Mouse (Mus musculus) liver, embryonic 14.5 days (tissue): ENCODE measurements around the gene Tbc1d10c. TPM values are rescaled to one million over a fixed set of nuclear protein-coding genes. Genes with fewer than 3 reads are reported as not detected.
A peak's percentile ranks its signal among the peaks of the same experiment; 100 is the strongest.
"Not testable (repeated sequence)": the region's sequence is repeated elsewhere in the genome, so short reads cannot be mapped to it uniquely, and the experiment has no call there.

Experiments
- ATAC-seq: fragments of 200-750 bp; cut with Nextera tagmentation; 2 replicates; pipeline ENCODE4 v1.8.0; 2017; ENCODE audit warnings: moderate number of reproducible peaks, mild to moderate bottlenecking, moderate library complexity; ENCODE audit not compliant: insufficient read depth
- DNase-seq, 3 experiments: peaks; one replicate each; pipeline ENCODE4 v3.0.0-alpha.2; 2012 to 2013; ENCODE audit warnings: low read depth in 3 of 3, low spot score in 3 of 3
- H3K27ac ChIP-seq: fragments of 300-500 bp; sonication (generic); 2 replicates; pipeline ENCODE4 v1.5.1; 2014; ENCODE audit warnings: moderate library complexity, mild to moderate bottlenecking, control low read depth, inconsistent platforms
- H3K27me3 ChIP-seq: fragments of 300-500 bp; sonication (generic); 2 replicates; pipeline ENCODE4 v1.6.1; 2014; ENCODE audit warnings: mild to moderate bottlenecking, low read length, moderate library complexity; ENCODE audit not compliant: control insufficient read depth, insufficient read depth
- H3K36me3 ChIP-seq: fragments of 300-500 bp; sonication (generic); replicated peaks from 2 replicates; pipeline ENCODE4 v1.6.1; 2014; ENCODE audit warnings: low read depth; ENCODE audit not compliant: control insufficient read depth, insufficient read depth
- H3K4me1 ChIP-seq, 2 experiments: fragments of 200-500 bp in 1 of 2; fragments of 300-500 bp in 1 of 2; sonication (generic) in 1 of 2; replicated peaks; 2 replicates each; pipeline ENCODE4 v1.6.1; 2012 to 2014; ENCODE audit warnings: antibody characterized with exemption in 1 of 2, inconsistent platforms in 1 of 2, low read length in 1 of 2; ENCODE audit not compliant: control insufficient read depth in 2 of 2, insufficient read depth in 2 of 2
- H3K4me2 ChIP-seq: fragments of 300-500 bp; sonication (generic); 2 replicates; pipeline ENCODE4 v1.6.1; 2014; ENCODE audit warnings: low read depth, mild to moderate bottlenecking, control low read depth, moderate library complexity
- H3K4me3 ChIP-seq, 2 experiments: fragments of 200-500 bp in 1 of 2; fragments of 300-500 bp in 1 of 2; sonication (generic) in 1 of 2; 2 replicates each; pipeline ENCODE4 v1.5.1; 2012 to 2014; ENCODE audit warnings: low read depth in 2 of 2, low read length in 2 of 2, mild to moderate bottlenecking in 2 of 2, control low read depth in 1 of 2, inconsistent platforms in 1 of 2, moderate library complexity in 1 of 2; ENCODE audit not compliant: insufficient read depth in 1 of 2
- H3K9ac ChIP-seq: fragments of 300-500 bp; sonication (generic); replicated peaks from 2 replicates; pipeline ENCODE4 v1.6.1; 2014; ENCODE audit warnings: mild to moderate bottlenecking, control low read depth, moderate library complexity
- H3K9me3 ChIP-seq: fragments of 300-500 bp; sonication (generic); 2 replicates; pipeline ENCODE4 v1.6.1; 2016; ENCODE audit warnings: low read length, mixed read lengths; ENCODE audit not compliant: control insufficient read depth
- CTCF ChIP-seq: IDR thresholded peaks from 2 replicates; pipeline ENCODE4 v1.5.1; 2016; ENCODE audit warnings: antibody characterized with exemption, low read depth, control low read depth
- EP300 ChIP-seq: IDR thresholded peaks from 2 replicates; pipeline ENCODE4 v1.6.1; 2016; ENCODE audit warnings: antibody characterized with exemption, low read depth
- WGBS: fragments of 180-500 bp; shearing (Covaris S2); extraction: QIAGEN DNeasy Blood & Tissue Kit; methylation state at CpG from one replicate; pipeline ENCODE4 v1.1.7; 2014; ENCODE audit not compliant: insufficient replicate concordance; 5-methylcytosine and 5-hydroxymethylcytosine counted together
- polyA plus RNA-seq, 2 experiments: library from polyadenylated mRNA; depleted of rRNA in 1 of 2; stranded (reverse) in 1 of 2; unstranded in 1 of 2; fragments of >200 nt; fragmentation: Nextera tagmentation in 1 of 2; extraction: Ambion mirVana in 1 of 2; gene quantifications; 2 replicates each; pipeline versions ENCODE4 v1.2.1 to v1.2.3; 2012 to 2014

Gene Tbc1d10c
- polyA plus RNA-seq, 2 experiments = 2.5 to 2.6 TPM

GRCm38 (mm10) chr19:4140147-4140546 lies 50.9 kb downstream of the Tbc1d10c start:
- H3K27ac ChIP-seq = no peak overlapping the region
- no peak for TF ChIP-seq CTCF
- TF ChIP-seq EP300 = no peak
- DNase-seq (no peak), ATAC-seq (no peak)
- H3K4me3 ChIP-seq = no peak overlapping the region
- H3K9ac ChIP-seq = no peak overlapping the region
- 70% methylated on average over 6 of the region's 6 CpGs for WGBS
- H3K36me3 ChIP-seq = no peaks in the 10 kb centered on the region
- no peaks in the 10 kb centered on the region for H3K9me3 ChIP-seq
- H3K4me1 ChIP-seq = peaks cover 2 to 3% of the 10 kb centered on the region in 2 experiments; a peak in 3 of 4 replicates
- H3K27me3 ChIP-seq = no peaks in the 10 kb centered on the region; the same call in 1 of the 2 replicates
- H3K4me2 ChIP-seq = no peak overlapping the region

GRCm38 (mm10) chr19:4139446-4139845 lies 51.6 kb downstream of the Tbc1d10c start, which contains the start of gene Gpr152:
Gpr152 (plus strand) TSS chr19:4139787.
- DNase-seq = no peak

GRCm38 (mm10) chr19:4137913-4138312 lies 53.2 kb downstream of the Tbc1d10c start:
- no peaks in the 10 kb centered on the region; the same call in 1 of the 2 replicates for H3K27me3 ChIP-seq
- H3K36me3 ChIP-seq = peaks cover under 1% of the 10 kb centered on the region; the same call in 1 of the 2 replicates
- H3K27ac ChIP-seq = no peak overlapping the region
- H3K4me2 ChIP-seq = no peak overlapping the region
- H3K4me1 ChIP-seq = peaks cover 2 to 3% of the 10 kb centered on the region in 2 experiments; a peak in 3 of 4 replicates
- no peak overlapping the region for H3K9ac ChIP-seq
- no peak for ATAC-seq
- H3K4me3 ChIP-seq = no peak overlapping the region
- TF ChIP-seq CTCF (no peak), EP300 (no peak)
- no peak for DNase-seq
- no peaks in the 10 kb centered on the region for H3K9me3 ChIP-seq
- 69% methylated on average over 5 of the region's 5 CpGs for WGBS

More at GRCm38 (mm10) chr19:4139446-4139845, 51.6 kb downstream of the Tbc1d10c start, which contains the start of gene Gpr152:
- H3K27me3 ChIP-seq = no peaks in the 10 kb centered on the region; the same call in 1 of the 2 replicates
- no peak within 1 kb of the TSS for H3K4me3 ChIP-seq
- ATAC-seq = no peak
- H3K9me3 ChIP-seq = no peaks in the 10 kb centered on the region
- no peak within 1 kb of the TSS for H3K9ac ChIP-seq
- TF ChIP-seq EP300 (no peak), CTCF (no peak)
- no peak within 1 kb of the TSS for H3K27ac ChIP-seq
- no peak within 1 kb of the TSS for H3K4me2 ChIP-seq
- no peaks in the 10 kb centered on the region for H3K36me3 ChIP-seq
- H3K4me1 ChIP-seq = peaks cover 2 to 3% of the 10 kb centered on the region in 2 experiments; a peak in 3 of 4 replicates
- 62% methylated on average over 2 of the region's 2 CpGs for WGBS

GRCm38 (mm10) chr19:4136463-4136862 lies 54.6 kb downstream of the Tbc1d10c start:
- Histone ChIP-seq H3K4me1 (peaks cover 7 to 9% of the 10 kb centered on the region in 2 experiments), H3K36me3 (peaks cover 14% of the 10 kb centered on the region), H3K4me2 (peak overlapping the region; percentile 43), H3K27me3 (no peaks in the 10 kb centered on the region; the same call in 1 of the 2 replicates), H3K27ac (no peak overlapping the region), H3K4me3 (no peak overlapping the region), H3K9me3 (no peaks in the 10 kb centered on the region), H3K9ac (no peak overlapping the region)
- DNase-seq (no peak), ATAC-seq (peak; percentile 54; the same call in 1 of the 2 replicates)
- peak; percentile 61 for TF ChIP-seq CTCF
- TF ChIP-seq EP300 = no peak
- WGBS = 61% methylated on average over 5 of the region's 5 CpGs

- H3K4me2 ChIP-seq = peak overlapping the region; percentile 43
- WGBS = 8% methylated on average over 8 of the region's 8 CpGs
- ATAC-seq = peak; percentile 54; the same call in 1 of the 2 replicates
These were observed 55.1 kb downstream of the Tbc1d10c start for GRCm38 (mm10) chr19:4135963-4136345.

GRCm38 (mm10) chr19:4135229-4135962 lies 55.7 kb downstream of the Tbc1d10c start:
- not testable (repeated sequence) for H3K27ac ChIP-seq, DNase-seq, H3K9me3 ChIP-seq, H3K4me3 ChIP-seq, H3K27me3 ChIP-seq, H3K9ac ChIP-seq, ATAC-seq
- peaks cover 12 to 16% of the 10 kb centered on the region in 2 experiments for H3K4me1 ChIP-seq
- WGBS = 72% methylated on average over 6 of the region's 6 CpGs
- peak overlapping the region; percentile 43 for H3K4me2 ChIP-seq
- peaks cover 15% of the 10 kb centered on the region for H3K36me3 ChIP-seq

More at GRCm38 (mm10) chr19:4135963-4136345, 55.1 kb downstream of the Tbc1d10c start:
- H3K9me3 ChIP-seq, H3K27ac ChIP-seq, DNase-seq, H3K27me3 ChIP-seq, H3K9ac ChIP-seq: not testable (repeated sequence)
- Histone ChIP-seq H3K36me3 (peaks cover 15% of the 10 kb centered on the region), H3K4me1 (peaks cover 9 to 12% of the 10 kb centered on the region in 2 experiments), H3K4me3 (peak overlapping the region in 1 of 2 experiments; percentile 26; a peak in 1 of 4 replicates)
- peak; percentile 84 for TF ChIP-seq CTCF
